Comparison of ENCODE assay signal across 18 mouse cellular contexts in the genomic region with DNA sequence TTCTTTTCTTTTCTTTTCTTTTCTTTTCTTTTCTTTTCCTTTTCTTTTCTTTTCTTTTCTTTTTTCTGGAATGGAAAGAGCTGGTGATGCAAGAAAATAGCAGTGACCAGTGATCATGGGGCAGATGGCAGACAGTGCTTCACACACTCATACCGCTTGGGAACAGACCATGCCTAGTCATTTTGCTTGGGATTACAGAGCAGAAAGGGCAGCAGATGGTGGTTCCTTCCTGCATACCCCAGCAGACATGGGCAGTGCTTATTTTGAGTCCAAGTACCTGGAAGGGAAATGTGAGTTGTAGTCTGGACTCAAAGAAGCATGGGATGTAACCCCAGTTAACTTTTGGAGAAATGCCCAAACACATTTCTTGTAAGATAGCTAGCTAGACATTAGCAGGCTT.
DNase-seq lines count a peak whose midpoint lies in the region; ATAC-seq and TF ChIP-seq lines count a peak whose summit lies in the region.
"Had no signal": no experiment of that assay in that cellular context is flagged by ENCODE, and none has a peak within 500 bp of the region (broad histone marks: within the 10 kb centered on the region; RNA-seq: fewer than 3 reads in every experiment).

No protein-coding gene starts in this region.

- WGBS in kidney, adult 2 months = 91% methylated on average over 1 of the region's 1 CpGs
- 82% methylated on average over 1 of the region's 1 CpGs for WGBS in midbrain, postnatal 0 days
- 90% methylated on average over 1 of the region's 1 CpGs for WGBS in midbrain, embryonic 11.5 days

- no peak overlapping the region for H3K27ac ChIP-seq in kidney, adult 2 months (ENCODE audit: insufficient read depth, low read depth, low read length)
- H3K27ac ChIP-seq in midbrain, postnatal 0 days (ENCODE audit: low read depth, low read length) = no peak overlapping the region
- no peak overlapping the region for H3K27ac ChIP-seq in midbrain, embryonic 11.5 days (ENCODE audit: low read depth, low read length)
- H3K27ac ChIP-seq: embryonic facial prominence, embryonic 13.5 days; forebrain, embryonic 13.5 days; heart, embryonic 13.5 days; hindbrain, embryonic 12.5 days had no signal

- no peak for TF ChIP-seq POLR2A in kidney, adult 2 months (IDR thresholded peaks at IDR 0.05; ENCODE audit: low read depth, low read length)

- H3K9ac ChIP-seq in midbrain, postnatal 0 days (replicated peaks; ENCODE audit: low read length, poor library complexity, severe bottlenecking) = no peak overlapping the region
- H3K9ac ChIP-seq in midbrain, embryonic 11.5 days (ENCODE audit: low read length) = no peak overlapping the region
- H3K9ac ChIP-seq: embryonic facial prominence, embryonic 13.5 days; forebrain, embryonic 13.5 days; forebrain, postnatal 0 days; heart, embryonic 13.5 days; hindbrain, embryonic 12.5 days had no signal

- no peaks in the 10 kb centered on the region for H3K4me1 ChIP-seq in kidney, adult 2 months (ENCODE audit: control insufficient read depth, insufficient read depth, low read length)
- no peaks in the 10 kb centered on the region for H3K4me1 ChIP-seq in midbrain, postnatal 0 days (ENCODE audit: insufficient read depth, low read length)
- no peaks in the 10 kb centered on the region for H3K4me1 ChIP-seq in midbrain, embryonic 11.5 days (ENCODE audit: control insufficient read depth, insufficient read depth, low read length)
- H3K4me1 ChIP-seq: embryonic facial prominence, embryonic 13.5 days; forebrain, embryonic 13.5 days; heart, embryonic 13.5 days; hindbrain, embryonic 12.5 days had no signal

- no peaks in the 10 kb centered on the region for H3K27me3 ChIP-seq in kidney, adult 2 months (replicated peaks; ENCODE audit: control insufficient read depth, insufficient read depth, low read length)
- no peaks in the 10 kb centered on the region for H3K27me3 ChIP-seq in midbrain, postnatal 0 days (ENCODE audit: insufficient read depth, low read length)
- no peaks in the 10 kb centered on the region for H3K27me3 ChIP-seq in midbrain, embryonic 11.5 days (ENCODE audit: control insufficient read depth, insufficient read depth, low read length)
- H3K27me3 ChIP-seq: CH12.LX; embryonic facial prominence, embryonic 13.5 days; forebrain, embryonic 13.5 days; hindbrain, embryonic 12.5 days had no signal

- H3K4me2 ChIP-seq in midbrain, postnatal 0 days (ENCODE audit: low read depth, low read length, poor library complexity, severe bottlenecking) = no peak overlapping the region
- H3K4me2 ChIP-seq in midbrain, embryonic 11.5 days = no peak overlapping the region
- H3K4me2 ChIP-seq: embryonic facial prominence, embryonic 13.5 days; forebrain, embryonic 13.5 days; heart, embryonic 13.5 days; hindbrain, embryonic 12.5 days had no signal

- DNase-seq in cerebellum, postnatal 14 days = peak; percentile 45 to 69
- DNase-seq in cerebellum, postnatal 4 days (ENCODE audit: low spot score in 2 of 2) = no peak
- DNase-seq in kidney, adult 2 months = peak; percentile 31
- no peak for DNase-seq in kidney, postnatal 4 days
- peak; percentile 17 for DNase-seq in midbrain, postnatal 0 days (ENCODE audit: low spot score)
- DNase-seq in midbrain, embryonic 11.5 days (ENCODE audit: low spot score, missing footprints) = no peak
- DNase-seq: adrenal gland, adult 2 months; adrenal gland, postnatal 25 days; cerebellum, adult 11 months; forebrain, postnatal 0 days; gastrocnemius, postnatal 14 days; heart, postnatal 36 days had no signal

- H3K4me3 ChIP-seq in kidney, adult 2 months (ENCODE audit: insufficient read depth, low read depth, low read length) = no peak overlapping the region
- H3K4me3 ChIP-seq in midbrain, postnatal 0 days (ENCODE audit: low read depth, low read length) = no peak overlapping the region
- no peak overlapping the region for H3K4me3 ChIP-seq in midbrain, embryonic 11.5 days (ENCODE audit: low read depth, low read length)
- H3K4me3 ChIP-seq: embryonic facial prominence, embryonic 13.5 days; forebrain, embryonic 13.5 days; heart, embryonic 13.5 days; hindbrain, embryonic 12.5 days had no signal

- TF ChIP-seq CTCF in kidney, adult 2 months (conservative IDR thresholded peaks at IDR 0.05; ENCODE audit: insufficient read depth, insufficient read length, low read depth, low read length) = no peak
- no peak for TF ChIP-seq CTCF in midbrain, postnatal 0 days (IDR thresholded peaks at IDR 0.05)

- H3K36me3 ChIP-seq in kidney, adult 2 months (ENCODE audit: control insufficient read depth, insufficient read depth, low read length) = no peaks in the 10 kb centered on the region
- H3K36me3 ChIP-seq in midbrain, postnatal 0 days (ENCODE audit: insufficient read depth, low read length) = no peaks in the 10 kb centered on the region
- no peaks in the 10 kb centered on the region for H3K36me3 ChIP-seq in midbrain, embryonic 11.5 days (ENCODE audit: control insufficient read depth, insufficient read depth, low read length)
- H3K36me3 ChIP-seq: embryonic facial prominence, embryonic 13.5 days; heart, embryonic 13.5 days; hindbrain, embryonic 12.5 days had no signal

- H3K9me3 ChIP-seq in midbrain, postnatal 0 days (ENCODE audit: low read length) = no peaks in the 10 kb centered on the region
- no peaks in the 10 kb centered on the region for H3K9me3 ChIP-seq in midbrain, embryonic 11.5 days (ENCODE audit: control insufficient read depth, low read length)
- H3K9me3 ChIP-seq: embryonic facial prominence, embryonic 13.5 days; forebrain, embryonic 13.5 days; heart, embryonic 13.5 days; hindbrain, embryonic 12.5 days had no signal

- ATAC-seq in midbrain, postnatal 0 days (ENCODE audit: low FRiP score) = no peak
- ATAC-seq in midbrain, embryonic 11.5 days (ENCODE audit: low FRiP score) = no peak
- ATAC-seq: forebrain, embryonic 13.5 days; forebrain, postnatal 0 days; intestine, embryonic 16.5 days had no signal

Comparison
In these comparisons a context has a peak if more than half of its experiments do, and no peak if none do; other contexts are left out.
1. DNase-seq: peak in cerebellum, postnatal 14 days (2 of 2), kidney, adult 2 months (single experiment) and midbrain, postnatal 0 days (single experiment); none in cerebellum, postnatal 4 days (0 of 2), kidney, postnatal 4 days (0 of 2) and midbrain, embryonic 11.5 days (single experiment).